Mouse (Mus musculus) retina, postnatal 7 days (tissue): ENCODE results near the gene Flvcr1.
A peak's percentile ranks its signal among the peaks of the same experiment; 100 is the strongest.
"Not testable (repeated sequence)": the region's sequence is repeated elsewhere in the genome, so short reads cannot be mapped to it uniquely, and the experiment has no call there.

Experiments
- DNase-seq: peaks from one replicate; pipeline ENCODE4 v3.0.0-alpha.2; 2012; ENCODE audit warnings: low read depth, low spot score

Gene Flvcr1

GRCm38 (mm10) chr1:191041352-191041751 lies 15.4 kb upstream of the Flvcr1 start:
- DNase-seq, result no peak

DNA sequence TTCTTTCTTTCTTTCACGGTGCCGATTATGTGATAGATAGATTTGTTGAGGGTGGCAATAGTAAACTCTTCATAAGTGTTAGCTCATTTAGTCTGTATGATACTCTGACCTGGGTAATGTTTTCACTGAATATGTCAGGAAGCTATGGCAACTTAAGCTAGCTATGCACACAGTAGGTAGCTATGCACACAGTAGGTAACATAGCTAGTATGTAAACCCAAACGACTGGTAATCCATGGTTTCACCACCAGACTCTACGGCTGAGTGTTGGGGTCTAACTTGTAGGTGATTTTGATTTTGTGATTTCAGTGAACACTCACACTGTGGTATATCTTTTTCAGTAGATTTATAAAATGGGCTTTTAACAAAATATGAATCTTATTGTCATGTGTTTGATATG lies 12.0 kb upstream of the Flvcr1 start:
- no peak for DNase-seq

DNA sequence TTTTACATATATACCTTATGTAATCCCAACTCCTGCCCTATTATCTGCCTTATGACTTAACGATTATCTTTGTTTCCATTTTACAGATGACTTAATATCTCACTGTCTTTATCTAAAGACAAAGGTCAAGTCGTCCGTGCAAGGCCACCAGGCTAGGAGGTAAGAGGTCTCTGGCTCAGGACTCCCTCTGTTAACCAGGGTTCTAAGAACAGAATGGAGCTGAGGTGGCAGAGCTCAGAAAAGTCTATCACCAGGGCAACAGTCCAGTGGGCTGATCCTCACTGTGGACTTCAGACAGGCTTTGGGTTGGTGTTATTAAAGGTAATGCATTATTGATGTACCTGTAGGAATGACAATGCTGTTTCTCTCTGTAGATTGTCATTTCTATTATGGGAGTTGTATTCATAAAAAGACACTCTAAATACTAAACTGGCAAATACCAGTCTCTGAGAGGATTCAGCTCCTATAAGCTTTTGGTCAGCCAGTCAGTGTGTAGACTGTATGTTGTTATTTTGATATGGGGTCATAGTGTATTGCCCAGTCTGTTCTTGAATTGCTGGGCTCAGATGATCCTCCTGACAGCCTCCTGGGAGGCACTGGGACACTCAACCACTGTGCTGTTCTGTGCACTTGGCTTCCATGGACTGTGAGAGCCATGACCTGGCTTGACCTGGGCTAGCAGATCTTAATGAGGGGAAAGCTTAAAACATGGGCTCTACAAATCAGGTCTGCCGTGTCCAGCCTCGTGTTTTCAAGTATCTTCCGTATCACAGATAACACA lies 10.8 kb upstream of the Flvcr1 start, which contains the start of gene Spata45:
Gene Spata45, plus strand, starts transcription at position 86 of the 781 bp plus-strand sequence.
- DNase-seq, result no peak

GRCm38 (mm10) chr1:191035649-191036048 lies 9.7 kb upstream of the Flvcr1 start:
- DNase-seq, result peak; percentile 33

- DNase-seq, result not testable (repeated sequence)
Observed at GRCm38 (mm10) chr1:191030922-191031425, 5.0 kb upstream of the Flvcr1 start.

DNA sequence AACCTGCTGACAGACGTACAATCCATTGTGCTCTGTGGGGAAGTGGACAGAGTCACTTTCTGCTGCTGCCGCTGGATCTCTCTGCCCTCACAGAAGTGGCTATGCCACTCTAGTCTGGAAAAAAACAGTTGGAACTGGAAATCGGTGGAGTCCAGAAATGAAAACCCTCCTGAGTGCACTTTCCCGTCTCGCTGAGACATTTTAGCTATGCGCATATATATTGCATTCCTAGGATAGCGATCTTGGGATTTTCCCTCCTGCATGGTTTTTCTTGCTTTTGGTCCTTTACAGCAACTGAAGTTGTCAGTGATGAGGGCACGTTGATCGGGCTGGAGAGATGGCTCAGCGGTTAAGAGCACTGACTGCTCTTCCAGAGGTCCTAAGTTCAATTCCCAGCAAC lies 4.2 kb upstream of the Flvcr1 start:
- no peak for DNase-seq

- peak; percentile 28 for DNase-seq
Observed at GRCm38 (mm10) chr1:191025016-191026012, 644 bp downstream of the Flvcr1 start.

GRCm38 (mm10) chr1:191023806-191024205 lies 2.2 kb downstream of the Flvcr1 start:
- DNase-seq, result not testable (repeated sequence)

GRCm38 (mm10) chr1:191023140-191023539 lies 2.8 kb downstream of the Flvcr1 start:
- no peak for DNase-seq

- no peak for DNase-seq
Observed at GRCm38 (mm10) chr1:191021016-191021415, 4.9 kb downstream of the Flvcr1 start.

DNA sequence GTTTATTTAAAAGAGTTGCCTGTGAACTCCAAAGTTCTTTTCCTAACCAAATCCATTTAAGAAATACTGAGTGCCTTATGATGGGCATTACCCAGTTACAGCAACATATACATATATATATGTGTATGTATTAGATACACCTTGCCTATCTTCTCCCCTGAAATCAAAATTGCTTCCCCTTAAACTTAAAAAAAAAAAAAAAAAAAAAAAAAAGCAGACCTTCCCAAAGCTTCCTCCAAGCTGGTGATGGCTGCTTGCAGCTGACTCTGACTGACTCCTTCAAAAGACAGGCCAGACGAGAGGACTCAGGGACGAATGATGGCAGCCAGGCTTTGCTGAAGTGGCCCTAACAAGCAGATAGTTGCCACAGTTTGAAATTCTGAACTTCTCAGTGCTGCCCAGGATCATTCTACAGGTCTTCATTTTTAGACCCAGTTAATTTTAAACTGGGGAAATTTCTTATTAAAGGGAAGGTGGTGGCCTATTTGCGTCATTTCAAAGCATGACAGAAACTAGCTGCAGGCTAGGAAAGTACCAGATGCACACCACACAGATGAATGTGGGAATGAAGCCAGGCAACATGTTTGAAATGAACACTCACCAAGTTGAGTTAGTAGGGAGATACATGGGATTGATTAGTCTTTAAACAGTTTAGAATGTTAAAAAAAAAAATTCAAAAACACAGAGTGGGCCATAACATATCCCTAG lies 5.6 kb downstream of the Flvcr1 start:
- DNase-seq, result no peak

DNA sequence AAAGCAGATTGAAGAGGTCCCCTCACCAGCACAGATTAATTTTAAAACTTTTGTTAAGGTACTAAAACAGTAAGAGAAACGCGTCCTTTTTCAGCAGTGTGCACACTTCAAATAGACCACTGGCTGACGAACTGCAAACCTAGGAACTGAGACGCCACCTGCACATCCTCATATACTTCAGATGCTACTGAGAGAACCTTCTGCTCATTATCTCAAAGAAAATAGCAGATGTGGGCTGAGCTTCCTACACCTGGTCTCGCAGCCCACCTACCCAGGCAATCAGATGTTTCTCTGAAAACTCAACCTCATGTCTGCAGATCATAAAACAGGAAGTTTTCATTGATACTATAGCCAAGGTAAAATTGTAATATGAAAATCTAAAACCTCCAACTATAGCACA lies 6.2 kb downstream of the Flvcr1 start:
- DNase-seq, result no peak

- no peak for DNase-seq
Observed at GRCm38 (mm10) chr1:191014271-191014670, 11.7 kb downstream of the Flvcr1 start.

DNA sequence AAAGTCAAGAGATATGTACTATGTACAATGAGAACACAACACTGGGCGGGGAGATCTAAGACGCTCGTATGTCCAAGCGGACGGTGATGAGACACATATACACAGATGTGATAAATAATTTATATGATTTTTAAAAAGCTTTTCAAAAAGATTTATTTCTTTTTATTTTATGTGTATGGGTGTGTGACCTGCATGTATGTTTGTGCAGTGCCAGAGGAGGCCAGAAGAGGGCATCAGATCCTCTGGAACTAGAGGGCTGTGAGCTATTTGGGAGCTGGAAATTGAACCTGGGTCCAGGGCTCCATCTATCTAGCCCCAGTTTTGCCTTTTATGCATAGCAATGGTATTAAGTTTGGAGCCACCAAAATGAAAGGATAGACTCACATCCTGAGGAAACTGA lies 17.3 kb downstream of the Flvcr1 start:
- DNase-seq, result no peak

GRCm38 (mm10) chr1:191002201-191002600 lies 23.8 kb downstream of the Flvcr1 start:
- no peak for DNase-seq

DNA sequence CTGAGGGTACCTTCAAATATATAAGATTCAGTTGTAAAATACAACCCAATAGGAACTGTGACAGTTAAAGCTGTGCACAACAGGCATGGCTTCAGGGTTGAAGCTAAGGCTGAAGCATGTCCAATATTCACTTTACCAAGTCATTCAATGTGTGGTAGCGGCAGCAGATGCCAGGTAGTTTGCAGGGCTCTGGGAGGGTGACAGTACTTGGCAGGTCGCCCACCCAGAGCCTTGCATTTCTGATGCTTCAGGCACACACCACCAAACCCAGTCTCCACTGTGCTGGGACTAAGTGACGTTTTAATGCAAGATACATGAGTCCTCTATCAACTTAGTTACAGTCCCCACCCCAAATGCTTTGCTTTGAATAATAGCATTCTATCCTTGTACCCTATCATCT lies 25.3 kb downstream of the Flvcr1 start:
- DNase-seq, result no peak

DNA sequence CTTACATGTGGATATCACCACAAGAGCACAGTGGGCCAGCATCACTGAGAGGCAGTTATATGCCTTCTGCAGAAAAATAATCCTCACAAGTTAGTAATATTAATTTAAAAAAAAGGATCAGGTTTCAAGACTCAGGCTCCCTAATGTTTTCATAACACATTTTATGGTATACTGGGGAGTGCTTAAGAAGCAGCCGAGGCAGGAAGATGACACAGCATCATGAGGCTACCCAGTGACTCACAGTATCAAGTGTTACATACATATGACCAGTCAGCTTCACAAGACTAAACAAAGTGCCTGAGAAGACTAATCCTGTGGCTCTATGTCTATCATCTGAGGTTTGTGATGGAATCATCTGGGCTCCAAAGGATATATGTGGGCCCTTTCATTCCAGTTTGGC lies 27.9 kb downstream of the Flvcr1 start:
- DNase-seq, result no peak

DNA sequence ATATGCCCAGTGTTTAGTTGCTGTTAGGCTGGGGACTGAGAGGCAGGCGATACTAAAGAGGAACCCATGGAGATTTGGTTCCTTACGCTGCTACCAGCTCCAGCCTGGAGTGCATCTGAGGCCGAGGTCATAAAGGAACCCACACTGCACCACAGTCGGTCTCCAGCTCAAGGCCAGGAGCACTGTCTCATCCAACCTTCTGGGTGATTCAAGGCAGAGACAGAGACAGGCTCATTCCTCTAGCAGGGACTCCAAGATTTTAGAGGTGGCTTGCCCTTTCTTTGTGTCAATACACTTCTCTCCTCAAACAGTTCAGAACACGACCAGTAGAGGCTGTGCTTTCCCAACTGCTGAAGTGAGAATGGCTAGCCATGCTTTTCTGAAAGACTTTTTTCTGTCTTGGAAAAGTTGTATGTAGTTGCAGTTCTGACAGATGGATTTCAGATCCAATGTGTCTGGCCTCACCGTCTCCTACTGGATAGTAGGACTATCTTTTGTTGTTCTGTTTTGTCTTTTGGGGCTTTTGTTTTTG lies 29.5 kb downstream of the Flvcr1 start:
- no peak for DNase-seq

GRCm38 (mm10) chr1:190995548-190995947 lies 30.4 kb downstream of the Flvcr1 start:
- peak; percentile 78 for DNase-seq

- DNase-seq, result no peak
Observed at GRCm38 (mm10) chr1:190989437-190990082, 36.4 kb downstream of the Flvcr1 start.

DNA sequence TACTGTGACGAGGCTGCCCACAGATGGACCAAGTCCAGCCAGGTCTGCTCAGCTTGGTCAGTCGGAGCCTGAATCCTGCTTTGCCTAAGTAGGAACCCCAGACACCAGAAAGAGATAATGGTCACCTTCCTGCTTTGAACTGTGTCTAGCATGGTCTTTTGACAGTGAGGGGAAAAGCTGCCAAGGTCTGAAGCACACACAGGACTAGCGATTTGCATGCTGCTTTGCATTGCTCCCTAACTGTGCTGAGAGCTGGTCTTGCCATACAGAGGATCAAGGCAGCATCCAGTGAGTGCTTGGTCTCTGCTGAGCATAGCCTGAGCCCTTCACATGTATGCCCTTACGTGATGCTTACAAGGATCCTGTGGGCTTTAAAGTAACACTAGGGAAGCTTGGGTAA lies 44.5 kb downstream of the Flvcr1 start:
- DNase-seq, result no peak
